Mouse (Mus musculus) kidney, adult 2 months (tissue): ENCODE data around the gene Ciao2a. TPM values are rescaled to one million over a fixed set of nuclear protein-coding genes. Genes with fewer than 3 reads are reported as not detected.

ENCODE experiments used
- DNase-seq: peaks from one replicate; pipeline ENCODE4 v3.0.0; 2021
- H3K27ac ChIP-seq: fragments of 200-500 bp; 2 replicates; pipeline ENCODE4 v1.5.1; 2012; ENCODE audit warnings: low read depth, low read length, control low read depth, inconsistent platforms; ENCODE audit not compliant: insufficient read depth
- H3K27me3 ChIP-seq: fragments of 200-500 bp; replicated peaks from 2 replicates; pipeline ENCODE4 v1.6.1; 2012; ENCODE audit warnings: mild to moderate bottlenecking, moderate library complexity, low read length, inconsistent platforms; ENCODE audit not compliant: control insufficient read depth, insufficient read depth
- H3K36me3 ChIP-seq: fragments of 200-500 bp; 2 replicates; pipeline ENCODE4 v1.6.1; 2012; ENCODE audit warnings: mild to moderate bottlenecking, moderate library complexity, low read length, inconsistent platforms; ENCODE audit not compliant: control insufficient read depth, insufficient read depth
- H3K4me1 ChIP-seq: fragments of 200-500 bp; 2 replicates; pipeline ENCODE4 v1.6.1; 2011; ENCODE audit warnings: low read length; ENCODE audit not compliant: control insufficient read depth, insufficient read depth
- H3K4me3 ChIP-seq: fragments of 200-500 bp; 2 replicates; pipeline ENCODE4 v1.5.1; 2011; ENCODE audit warnings: mild to moderate bottlenecking, low read depth, low read length, control low read depth; ENCODE audit not compliant: insufficient read depth
- CTCF ChIP-seq: fragments of 200-500 bp; conservative IDR thresholded peaks from 2 replicates; pipeline ENCODE4 v1.5.1; 2011; ENCODE audit warnings: low read depth, mild to moderate bottlenecking, control low read depth, low read length, moderate library complexity, mixed read lengths; ENCODE audit not compliant: insufficient read depth, insufficient read length
- POLR2A ChIP-seq: fragments of 200-500 bp; IDR thresholded peaks from one replicate; pipeline ENCODE4 v1.6.1; 2011; ENCODE audit warnings: low read depth, low read length, control low read depth
- WGBS: fragments of 180-500 bp; shearing (Covaris S2); methylation state at CpG from one replicate; pipeline ENCODE4 v1.1.7; 2018; 5-methylcytosine and 5-hydroxymethylcytosine counted together
- polyA plus RNA-seq: library from polyadenylated mRNA; depleted of rRNA; stranded (reverse); fragments of >200 nt; gene quantifications from 2 replicates; pipeline ENCODE4 v1.2.3, GENCODE M21; 2012

The Ciao2a gene
- polyA plus RNA-seq, 1 experiment, result 39.9 TPM

DNA sequence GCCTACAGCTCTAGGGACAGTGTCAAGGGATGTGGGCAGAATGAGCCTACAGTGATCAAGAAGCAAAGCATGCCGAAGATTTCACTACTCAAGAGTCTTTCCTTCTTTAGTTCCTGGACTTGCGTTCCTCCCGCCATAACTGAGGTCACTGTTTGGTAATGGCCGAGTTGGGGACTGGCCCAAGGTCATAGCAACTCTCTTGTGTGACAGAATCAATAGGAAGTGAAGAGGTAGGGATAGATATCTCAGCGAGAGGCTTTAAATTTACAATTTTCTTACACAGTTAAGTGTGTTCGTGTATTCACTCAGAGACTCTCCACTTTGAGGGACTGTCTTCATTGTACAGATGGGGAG, 759 bp downstream of the Ciao2a start:
- no peaks in the 10 kb centered on the region for H3K36me3 ChIP-seq
- peak overlapping the region; percentile 79 for H3K4me3 ChIP-seq
- no peak for DNase-seq
- 25% methylated on average over 6 of the region's 6 CpGs for WGBS
- TF ChIP-seq CTCF (no peak), POLR2A (no peak)
- H3K27me3 ChIP-seq, result no peaks in the 10 kb centered on the region; the same call in 1 of the 2 replicates
- H3K4me1 ChIP-seq, result peaks cover 12% of the 10 kb centered on the region; the same call in 1 of the 2 replicates
- H3K27ac ChIP-seq, result peak overlapping the region; percentile 22

DNA sequence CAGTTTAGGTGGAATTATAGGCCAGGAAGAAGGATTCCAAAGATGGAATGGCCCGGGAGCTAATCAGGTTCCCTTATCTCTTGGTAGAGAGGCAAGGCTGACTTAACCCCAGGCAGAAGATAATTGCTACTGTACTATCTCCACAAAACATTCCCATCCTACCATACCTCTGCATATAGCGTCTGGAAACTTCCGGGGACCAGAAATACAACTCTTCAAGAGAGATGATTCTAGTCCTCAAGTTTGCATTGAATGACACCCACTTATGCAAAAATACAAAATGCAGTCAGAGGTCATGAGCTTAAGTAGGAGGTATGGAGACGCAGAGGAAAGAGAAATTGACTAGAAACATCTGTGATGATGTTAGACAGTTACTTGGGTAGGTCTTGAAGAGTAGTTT, 1.5 kb downstream of the Ciao2a start:
- no peak for TF ChIP-seq CTCF
- TF ChIP-seq POLR2A, result no peak
- H3K27me3 ChIP-seq, result no peaks in the 10 kb centered on the region; the same call in 1 of the 2 replicates
- no peaks in the 10 kb centered on the region for H3K36me3 ChIP-seq
- H3K4me3 ChIP-seq, result no peak overlapping the region
- DNase-seq, result no peak
- no peak overlapping the region for H3K27ac ChIP-seq
- H3K4me1 ChIP-seq, result peaks cover 10% of the 10 kb centered on the region; the same call in 1 of the 2 replicates
- 93% methylated on average over 4 of the region's 4 CpGs for WGBS

DNA sequence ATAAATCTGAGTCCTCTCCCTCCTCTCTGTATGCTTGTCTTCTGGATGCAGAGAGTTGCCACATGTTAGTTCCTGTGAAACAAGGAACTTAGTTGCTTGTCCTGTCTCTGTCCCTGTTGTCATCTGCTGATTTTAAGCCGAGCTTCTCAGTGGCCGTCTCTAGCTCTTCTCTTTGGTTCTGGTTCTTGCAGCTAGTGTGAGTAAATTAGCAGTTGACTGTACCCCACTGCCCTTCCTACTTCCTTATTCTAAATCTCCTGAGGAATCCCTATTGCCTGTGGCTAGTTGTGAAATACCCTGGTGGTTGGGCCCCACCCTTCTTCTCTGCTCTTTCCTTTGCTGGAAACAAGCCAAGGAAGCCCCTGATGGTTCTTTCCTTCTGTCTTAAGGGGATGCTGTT, 5.1 kb downstream of the Ciao2a start:
- H3K27me3 ChIP-seq, result no peaks in the 10 kb centered on the region
- peaks cover 3% of the 10 kb centered on the region; the same call in 1 of the 2 replicates for H3K36me3 ChIP-seq
- 95% methylated on average over 2 of the region's 2 CpGs for WGBS
- no peak for DNase-seq
- 0 out of 2 replicates have a peak, but pooled peaks cover 3% of the 10 kb centered on the region for H3K4me1 ChIP-seq
- H3K4me3 ChIP-seq, result no peak overlapping the region
- TF ChIP-seq CTCF (no peak), POLR2A (no peak)
- no peak overlapping the region for H3K27ac ChIP-seq

DNA sequence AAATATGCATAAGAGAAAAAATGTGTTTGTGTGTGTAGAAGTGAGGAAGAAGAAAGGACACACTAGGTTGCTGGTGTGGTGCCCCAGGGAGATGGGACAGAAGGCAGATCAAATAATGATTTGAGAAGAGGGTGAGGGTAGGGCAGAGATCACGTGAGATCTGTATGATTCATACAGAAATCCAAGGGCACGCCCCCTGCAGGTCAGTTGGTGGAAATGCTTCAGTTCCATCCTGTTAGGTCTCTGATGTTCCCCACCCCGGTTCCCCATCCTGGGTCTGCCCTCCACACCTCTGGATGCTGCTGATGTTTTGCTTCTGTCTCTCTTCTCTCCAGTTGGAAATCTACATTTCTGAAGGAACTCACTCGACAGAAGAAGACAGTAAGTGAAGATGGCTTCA, 9.6 kb downstream of the Ciao2a start:
- peak; percentile 15 for DNase-seq
- Histone ChIP-seq H3K4me3 (no peak overlapping the region), H3K4me1 (no peaks in the 10 kb centered on the region), H3K27ac (no peak overlapping the region), H3K27me3 (no peaks in the 10 kb centered on the region), H3K36me3 (peaks cover 6% of the 10 kb centered on the region; the same call in 1 of the 2 replicates)
- no peak for TF ChIP-seq POLR2A
- TF ChIP-seq CTCF, result peak; percentile 59
- WGBS, result 37% methylated on average over 4 of the region's 4 CpGs

DNA sequence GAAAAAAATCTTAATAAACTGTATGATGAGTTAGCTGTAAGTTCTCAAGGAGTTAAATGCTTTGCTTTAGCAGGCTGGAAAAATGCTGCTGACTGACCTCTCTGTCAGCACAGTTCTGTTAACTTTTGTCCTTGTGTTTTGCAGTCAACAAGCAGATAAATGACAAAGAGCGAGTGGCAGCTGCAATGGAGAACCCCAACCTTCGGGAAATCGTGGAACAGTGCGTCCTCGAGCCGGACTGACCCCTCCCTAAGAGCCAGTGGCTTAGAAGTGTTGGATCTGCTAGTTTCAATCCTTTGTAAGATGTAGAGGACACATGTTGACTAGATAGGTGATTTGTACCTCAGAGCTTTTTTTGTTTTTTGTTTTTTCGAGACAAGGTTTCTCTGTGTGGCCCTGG, 11.8 kb downstream of the Ciao2a start:
- Histone ChIP-seq H3K27me3 (no peaks in the 10 kb centered on the region), H3K4me3 (no peak overlapping the region), H3K36me3 (peaks cover 6% of the 10 kb centered on the region; the same call in 1 of the 2 replicates), H3K27ac (no peak overlapping the region), H3K4me1 (no peaks in the 10 kb centered on the region)
- 88% methylated on average over 7 of the region's 7 CpGs for WGBS
- TF ChIP-seq POLR2A (no peak), CTCF (no peak)
- no peak for DNase-seq

DNA sequence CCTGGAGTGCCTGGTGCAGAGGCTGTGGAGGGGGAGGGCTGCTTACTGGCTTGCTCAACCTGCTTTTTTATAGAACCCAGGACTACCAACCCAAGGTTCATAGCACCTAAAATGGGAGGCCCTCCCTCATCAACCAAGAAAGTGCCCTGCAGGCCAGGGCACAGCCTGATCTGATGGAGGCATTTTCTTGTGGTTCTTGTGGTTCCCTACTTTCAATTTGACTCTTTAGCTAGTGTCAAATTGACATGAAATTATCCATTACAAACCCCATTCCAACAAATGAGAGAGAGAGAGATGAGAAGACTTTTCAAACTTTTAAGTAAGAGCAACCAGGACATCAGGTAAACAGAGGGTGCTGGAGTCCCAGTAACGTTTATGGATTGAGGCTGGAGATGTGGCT, 15.9 kb downstream of the Ciao2a start:
- no peak for DNase-seq
- no peaks in the 10 kb centered on the region for H3K4me1 ChIP-seq
- TF ChIP-seq CTCF (no peak), POLR2A (no peak)
- no peaks in the 10 kb centered on the region for H3K27me3 ChIP-seq
- no peak overlapping the region for H3K4me3 ChIP-seq
- WGBS, result 68% methylated on average over 1 of the region's 1 CpGs
- peaks cover 3% of the 10 kb centered on the region; the same call in 1 of the 2 replicates for H3K36me3 ChIP-seq
- H3K27ac ChIP-seq, result no peak overlapping the region

DNA sequence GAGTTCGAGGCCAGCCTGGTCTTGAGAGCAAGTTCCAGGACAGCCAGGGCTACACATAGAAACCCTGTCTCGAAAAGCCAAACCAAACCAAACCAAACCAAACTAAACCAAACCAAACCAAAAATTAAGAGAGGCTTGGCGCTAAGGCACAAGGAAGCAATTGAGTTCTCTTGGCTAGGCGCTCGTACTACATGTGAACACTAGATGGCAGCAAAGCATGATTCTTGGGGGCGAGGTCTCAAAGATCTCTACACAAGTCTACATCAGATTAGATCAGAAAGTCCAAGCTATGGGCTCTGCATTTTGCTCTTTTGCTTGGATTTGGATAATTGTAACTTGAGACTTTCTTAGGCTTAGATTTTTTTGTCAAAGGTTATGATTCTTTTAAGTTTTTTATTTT, 17.8 kb downstream of the Ciao2a start:
- WGBS, result 7% methylated on average over 6 of the region's 6 CpGs
- TF ChIP-seq POLR2A (no peak), CTCF (peak; percentile 84)
- Histone ChIP-seq H3K4me1 (no peaks in the 10 kb centered on the region), H3K27me3 (no peaks in the 10 kb centered on the region), H3K27ac (no peak overlapping the region), H3K36me3 (peaks cover 3% of the 10 kb centered on the region; the same call in 1 of the 2 replicates), H3K4me3 (no peak overlapping the region)
- peak; percentile 76 for DNase-seq

DNA sequence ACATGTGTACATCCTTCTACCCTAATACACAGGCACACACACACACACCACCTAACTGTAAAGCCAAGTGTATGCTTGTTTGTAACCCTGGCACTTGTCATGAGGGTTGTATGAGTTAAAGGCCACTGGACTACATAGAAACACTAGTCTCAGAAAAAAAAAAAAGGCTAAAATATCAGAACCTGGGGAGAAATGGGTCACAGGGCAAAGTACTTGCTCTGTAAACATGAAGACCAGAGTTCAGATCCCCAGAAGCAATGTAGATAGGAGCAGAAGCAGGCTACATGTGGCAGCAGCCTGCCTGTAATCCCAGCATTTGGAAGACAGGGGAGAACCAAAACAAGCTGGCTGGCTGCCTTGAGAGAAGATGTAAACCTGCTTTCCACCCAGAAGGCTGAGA, 19.7 kb downstream of the Ciao2a start:
- H3K4me1 ChIP-seq, result no peaks in the 10 kb centered on the region
- no peak overlapping the region for H3K27ac ChIP-seq

More for the DNA sequence above, 19.7 kb downstream of the Ciao2a start:
- no peak for DNase-seq
- Histone ChIP-seq H3K4me3 (no peak overlapping the region), H3K27me3 (no peaks in the 10 kb centered on the region), H3K36me3 (no peaks in the 10 kb centered on the region)
- TF ChIP-seq CTCF (no peak; the same call in 1 of the 2 replicates), POLR2A (no peak)
